Mouse (Mus musculus): ENCODE measurements around the gene Ipo11. TPM values are rescaled to one million over a fixed set of nuclear protein-coding genes. Genes with fewer than 3 reads are reported as not detected.

The Ipo11 gene
- total RNA-seq (2014; rRNA removed) = 46.7 and 58.0 TPM in 2 replicates
- polyA plus RNA-seq (2015; fragmentation: Nextera tagmentation; extraction: Ambion mirVana) = 32.9 and 33.9 TPM in 2 replicates

- ATAC-seq = peak; percentile 97
These were observed at the start of gene Ipo11 for GRCm38 (mm10) chr13:106936256-106937137. Gene Ipo11, minus strand, starts transcription at chr13:106936958.

DNA sequence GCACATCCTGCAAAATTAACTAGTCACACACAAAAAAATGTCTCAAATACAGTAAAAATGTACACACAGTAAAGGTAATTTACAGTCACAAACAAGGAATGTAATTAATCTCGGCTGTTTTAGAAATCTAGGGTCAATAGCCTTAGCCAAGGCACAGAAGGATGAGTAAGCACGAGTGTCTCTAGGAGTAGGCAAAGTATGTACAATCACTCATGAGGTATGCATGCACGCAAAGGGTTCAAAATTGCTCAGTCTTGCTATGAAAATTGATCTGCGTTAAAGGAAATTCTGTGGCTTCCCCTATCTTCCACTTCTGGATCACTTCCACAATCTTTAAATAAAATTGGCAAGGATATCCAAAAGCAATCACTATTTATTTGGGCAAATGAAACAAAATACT is 24.7 kb upstream of the Ipo11 start:
- H3K27me3 ChIP-seq (ENCODE audit: insufficient read depth, low read length) = no peaks in the 10 kb centered on the region
- H3K9me3 ChIP-seq (ENCODE audit: low read length) = no peaks in the 10 kb centered on the region
- H3K4me3 ChIP-seq (ENCODE audit: low read length) = no peak overlapping the region
- no peak overlapping the region for H3K9ac ChIP-seq (replicated peaks; ENCODE audit: low read length)
- TF ChIP-seq CTCF (IDR thresholded peaks at IDR 0.05; ENCODE audit: low read depth) = no peak
- no peak overlapping the region for H3K27ac ChIP-seq
- peaks cover 18% of the 10 kb centered on the region for H3K36me3 ChIP-seq (ENCODE audit: insufficient read depth, low read length)
- no peaks in the 10 kb centered on the region for H3K4me1 ChIP-seq (ENCODE audit: insufficient read depth, low read length)
- WGBS = 94% methylated on average over 4 of the region's 4 CpGs
- DNase-seq (ENCODE audit: low spot score) = no peak
- H3K4me2 ChIP-seq (ENCODE audit: low read depth, low read length) = no peak overlapping the region
- ATAC-seq = no peak

More at GRCm38 (mm10) chr13:106936256-106937137, at the start of gene Ipo11:
- Histone ChIP-seq H3K36me3 (ENCODE audit: insufficient read depth, low read length) (no peaks in the 10 kb centered on the region), H3K9me3 (ENCODE audit: low read length) (no peaks in the 10 kb centered on the region), H3K9ac (replicated peaks; ENCODE audit: low read length) (peak within 1 kb of the TSS; percentile 82), H3K27me3 (ENCODE audit: insufficient read depth, low read length) (no peaks in the 10 kb centered on the region), H3K4me1 (ENCODE audit: insufficient read depth, low read length) (peaks cover 4% of the 10 kb centered on the region; the same call in 1 of the 2 replicates), H3K4me2 (ENCODE audit: low read depth, low read length) (peak within 1 kb of the TSS; percentile 75), H3K4me3 (ENCODE audit: low read length) (peak within 1 kb of the TSS; percentile 99), H3K27ac (peak within 1 kb of the TSS; percentile 88)
- peak; percentile 99 for DNase-seq (ENCODE audit: low spot score)
- no peak for TF ChIP-seq CTCF (IDR thresholded peaks at IDR 0.05; ENCODE audit: low read depth)
- under 1% methylated on average over 81 of the region's 84 CpGs for WGBS

DNA sequence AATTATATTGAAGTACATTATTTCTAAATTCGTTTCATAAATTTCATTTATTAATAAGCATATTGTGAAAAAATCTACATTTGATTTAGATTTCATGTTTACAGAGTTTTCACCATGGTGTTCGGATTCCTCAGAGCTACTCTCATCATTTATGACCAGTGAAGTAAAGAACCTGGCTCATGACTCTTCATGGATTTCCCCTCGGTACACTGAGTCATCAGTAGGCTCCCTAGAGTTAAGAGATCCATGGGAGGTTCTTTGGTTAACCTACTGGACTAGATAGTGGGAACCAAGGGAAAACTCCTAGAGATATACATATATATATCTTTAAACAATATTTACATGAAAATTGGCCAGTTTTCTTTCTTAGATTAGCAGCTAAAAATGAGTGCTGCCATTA is 23.8 kb upstream of the Ipo11 start:
- Histone ChIP-seq H3K9me3 (ENCODE audit: low read length) (no peaks in the 10 kb centered on the region), H3K4me1 (ENCODE audit: insufficient read depth, low read length) (no peaks in the 10 kb centered on the region), H3K4me3 (ENCODE audit: low read length) (no peak overlapping the region), H3K36me3 (ENCODE audit: insufficient read depth, low read length) (peaks cover 24% of the 10 kb centered on the region), H3K27me3 (ENCODE audit: insufficient read depth, low read length) (no peaks in the 10 kb centered on the region), H3K4me2 (ENCODE audit: low read depth, low read length) (no peak overlapping the region), H3K9ac (replicated peaks; ENCODE audit: low read length) (no peak overlapping the region), H3K27ac (no peak overlapping the region)
- no peak for TF ChIP-seq CTCF (IDR thresholded peaks at IDR 0.05; ENCODE audit: low read depth)
- WGBS = 86% methylated on average over 3 of the region's 3 CpGs
- ATAC-seq = no peak
- DNase-seq (ENCODE audit: low spot score) = no peak

DNA sequence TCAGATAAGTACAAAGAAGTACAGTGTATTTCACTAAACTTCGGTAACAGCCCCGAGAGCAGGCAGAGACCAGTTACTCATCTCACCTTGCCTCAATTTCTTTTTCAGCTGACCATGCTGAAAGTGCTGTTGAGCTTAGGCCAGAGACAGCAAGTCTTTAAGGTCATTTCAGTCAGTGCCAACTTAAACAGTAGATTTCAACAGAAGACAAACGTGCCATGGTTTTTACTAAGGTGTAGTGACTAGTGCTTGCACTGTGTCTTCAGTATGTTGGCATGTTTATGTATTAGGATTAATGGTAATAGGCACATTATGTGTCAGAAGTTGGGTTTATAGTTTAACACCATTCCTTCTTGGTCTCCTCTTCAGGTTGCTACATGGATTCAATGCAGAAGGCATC is 21.5 kb upstream of the Ipo11 start:
- no peak overlapping the region for H3K4me2 ChIP-seq (ENCODE audit: low read depth, low read length)
- H3K4me1 ChIP-seq (ENCODE audit: insufficient read depth, low read length) = no peaks in the 10 kb centered on the region
- WGBS = 88% methylated on average over 3 of the region's 3 CpGs
- peaks cover 41% of the 10 kb centered on the region for H3K36me3 ChIP-seq (ENCODE audit: insufficient read depth, low read length)
- no peak overlapping the region for H3K9ac ChIP-seq (replicated peaks; ENCODE audit: low read length)
- no peak for ATAC-seq
- no peak for TF ChIP-seq CTCF (IDR thresholded peaks at IDR 0.05; ENCODE audit: low read depth)
- DNase-seq (ENCODE audit: low spot score) = no peak
- no peak overlapping the region for H3K27ac ChIP-seq
- no peak overlapping the region for H3K4me3 ChIP-seq (ENCODE audit: low read length)
- H3K27me3 ChIP-seq (ENCODE audit: insufficient read depth, low read length) = no peaks in the 10 kb centered on the region
- no peaks in the 10 kb centered on the region for H3K9me3 ChIP-seq (ENCODE audit: low read length)

GRCm38 (mm10) chr13:106957554-106957953 is 20.8 kb upstream of the Ipo11 start:
- TF ChIP-seq CTCF (IDR thresholded peaks at IDR 0.05; ENCODE audit: low read depth) = no peak
- Histone ChIP-seq H3K9me3 (ENCODE audit: low read length) (no peaks in the 10 kb centered on the region), H3K4me2 (ENCODE audit: low read depth, low read length) (no peak overlapping the region), H3K27ac (no peak overlapping the region), H3K36me3 (ENCODE audit: insufficient read depth, low read length) (peaks cover 43% of the 10 kb centered on the region), H3K27me3 (ENCODE audit: insufficient read depth, low read length) (no peaks in the 10 kb centered on the region), H3K4me1 (ENCODE audit: insufficient read depth, low read length) (no peaks in the 10 kb centered on the region), H3K4me3 (ENCODE audit: low read length) (no peak overlapping the region), H3K9ac (replicated peaks; ENCODE audit: low read length) (no peak overlapping the region)
- ATAC-seq (no peak), DNase-seq (ENCODE audit: low spot score) (no peak)
- WGBS = 85% methylated on average over 4 of the region's 4 CpGs

- no peak for TF ChIP-seq CTCF (IDR thresholded peaks at IDR 0.05; ENCODE audit: low read depth)
- H3K4me2 ChIP-seq (ENCODE audit: low read depth, low read length) = no peak overlapping the region
These were observed 18.1 kb upstream of the Ipo11 start for GRCm38 (mm10) chr13:106954880-106955279.

DNA sequence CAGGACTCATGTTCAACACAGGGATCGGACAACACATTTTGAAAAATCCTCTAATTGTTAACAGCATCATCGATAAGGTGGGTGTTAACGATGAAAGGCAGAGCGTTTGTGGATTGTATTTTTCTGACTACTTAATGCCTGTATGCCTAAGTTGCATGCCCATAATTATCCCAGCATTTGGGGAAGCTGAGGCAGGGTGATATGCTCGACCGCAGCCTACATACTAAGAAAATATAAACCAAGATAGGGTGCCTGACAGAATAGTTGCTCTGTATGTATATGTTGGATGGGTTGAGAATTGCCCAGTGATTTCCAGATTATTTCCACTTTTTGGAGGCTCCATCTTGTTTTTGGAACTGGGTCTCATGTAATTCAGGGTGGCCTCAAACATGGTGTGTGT is 10.8 kb upstream of the Ipo11 start:
- 5% methylated on average over 6 of the region's 6 CpGs for WGBS
- no peak for TF ChIP-seq CTCF (IDR thresholded peaks at IDR 0.05; ENCODE audit: low read depth)
- ATAC-seq (no peak), DNase-seq (ENCODE audit: low spot score) (no peak)
- no peaks in the 10 kb centered on the region for H3K27me3 ChIP-seq (ENCODE audit: insufficient read depth, low read length)
- peaks cover 16% of the 10 kb centered on the region; the same call in 1 of the 2 replicates for H3K36me3 ChIP-seq (ENCODE audit: insufficient read depth, low read length)
- H3K27ac ChIP-seq = peak overlapping the region; percentile 82; the same call in 1 of the 2 replicates
- peak overlapping the region; percentile 74 for H3K9ac ChIP-seq (replicated peaks; ENCODE audit: low read length)
- H3K4me3 ChIP-seq (ENCODE audit: low read length) = peak overlapping the region; percentile 75
- peak overlapping the region; percentile 75 for H3K4me2 ChIP-seq (ENCODE audit: low read depth, low read length)
- no peaks in the 10 kb centered on the region for H3K9me3 ChIP-seq (ENCODE audit: low read length)
- peaks cover 10% of the 10 kb centered on the region; the same call in 1 of the 2 replicates for H3K4me1 ChIP-seq (ENCODE audit: insufficient read depth, low read length)

More at GRCm38 (mm10) chr13:106954880-106955279, 18.1 kb upstream of the Ipo11 start:
- no peak for DNase-seq (ENCODE audit: low spot score)
- ATAC-seq = no peak
- Histone ChIP-seq H3K27me3 (ENCODE audit: insufficient read depth, low read length) (no peaks in the 10 kb centered on the region), H3K4me1 (ENCODE audit: insufficient read depth, low read length) (no peaks in the 10 kb centered on the region), H3K9me3 (ENCODE audit: low read length) (no peaks in the 10 kb centered on the region), H3K9ac (replicated peaks; ENCODE audit: low read length) (no peak overlapping the region), H3K27ac (no peak overlapping the region), H3K4me3 (ENCODE audit: low read length) (no peak overlapping the region), H3K36me3 (ENCODE audit: insufficient read depth, low read length) (peaks cover 51% of the 10 kb centered on the region)
- WGBS = 90% methylated on average over 3 of the region's 3 CpGs

Measured in hindbrain, postnatal 0 days (tissue).